Mouse (Mus musculus): ENCODE data around the gene Akap8. TPM values are rescaled to one million over a fixed set of nuclear protein-coding genes. Genes with fewer than 3 reads are reported as not detected.

Akap8 gene
- polyA plus RNA-seq (2015; fragmentation: Nextera tagmentation; extraction: Ambion mirVana): 93.1 and 94.6 TPM in 2 replicates

GRCm38 (mm10) chr17:32320597-32321389, at the start of gene Akap8:
Gene Akap8 (minus strand): TSS chr17:32321238.
- Histone ChIP-seq H3K4me2 (peak within 1 kb of the TSS; percentile 76), H3K36me3 (peaks cover 46% of the 10 kb centered on the region), H3K9ac (peak within 1 kb of the TSS; percentile 82), H3K4me1 (peaks cover 26% of the 10 kb centered on the region), H3K4me3 (peak within 1 kb of the TSS; percentile 94), H3K27me3 (no peaks in the 10 kb centered on the region), H3K27ac (peak within 1 kb of the TSS; percentile 97), H3K9me3 (no peaks in the 10 kb centered on the region)
- ATAC-seq (ENCODE audit: insufficient number of reproducible peaks, low FRiP score, low TSS enrichment, low read depth): peak; percentile 99
- WGBS: under 1% methylated on average over 83 of the region's 83 CpGs

- peak overlapping the region; percentile 33 for H3K4me3 ChIP-seq
- peaks cover 13% of the 10 kb centered on the region for H3K4me1 ChIP-seq
- H3K27ac ChIP-seq: peak overlapping the region; percentile 11; the same call in 1 of the 2 replicates
- no peaks in the 10 kb centered on the region for H3K9me3 ChIP-seq
- H3K27me3 ChIP-seq: no peaks in the 10 kb centered on the region
- WGBS: 18% methylated on average over 12 of the region's 17 CpGs
- no peak for ATAC-seq (ENCODE audit: insufficient number of reproducible peaks, low FRiP score, low TSS enrichment, low read depth)
- no peak overlapping the region for H3K9ac ChIP-seq
- H3K36me3 ChIP-seq: peaks cover 5% of the 10 kb centered on the region; the same call in 1 of the 2 replicates
- H3K4me2 ChIP-seq: peak overlapping the region; percentile 39
These were observed 48.0 kb upstream of the Akap8 start for GRCm38 (mm10) chr17:32368991-32369578.

GRCm38 (mm10) chr17:32367706-32368105, 46.7 kb upstream of the Akap8 start:
- H3K36me3 ChIP-seq: peaks cover 5% of the 10 kb centered on the region; the same call in 1 of the 2 replicates
- H3K4me1 ChIP-seq: peaks cover 22% of the 10 kb centered on the region
- WGBS: 91% methylated on average over 11 of the region's 11 CpGs
- no peak overlapping the region for H3K4me3 ChIP-seq
- H3K9ac ChIP-seq: no peak overlapping the region
- no peaks in the 10 kb centered on the region for H3K27me3 ChIP-seq
- no peak overlapping the region for H3K27ac ChIP-seq
- H3K4me2 ChIP-seq: no peak overlapping the region
- H3K9me3 ChIP-seq: no peaks in the 10 kb centered on the region
- no peak for ATAC-seq (ENCODE audit: insufficient number of reproducible peaks, low FRiP score, low TSS enrichment, low read depth)

GRCm38 (mm10) chr17:32365296-32365695, 44.3 kb upstream of the Akap8 start:
- Histone ChIP-seq H3K4me2 (no peak overlapping the region), H3K36me3 (peaks cover 21% of the 10 kb centered on the region), H3K9ac (no peak overlapping the region), H3K9me3 (no peaks in the 10 kb centered on the region), H3K4me1 (peaks cover 34% of the 10 kb centered on the region), H3K27me3 (no peaks in the 10 kb centered on the region), H3K4me3 (no peak overlapping the region), H3K27ac (peak overlapping the region; percentile 81; the same call in 1 of the 2 replicates)
- 79% methylated on average over 1 of the region's 1 CpGs for WGBS
- no peak for ATAC-seq (ENCODE audit: insufficient number of reproducible peaks, low FRiP score, low TSS enrichment, low read depth)

- H3K9me3 ChIP-seq: no peaks in the 10 kb centered on the region
- peak overlapping the region; percentile 54 for H3K4me2 ChIP-seq
- H3K36me3 ChIP-seq: peaks cover 25% of the 10 kb centered on the region
- peak overlapping the region; percentile 94 for H3K4me3 ChIP-seq
- no peak for ATAC-seq (ENCODE audit: insufficient number of reproducible peaks, low FRiP score, low TSS enrichment, low read depth)
- H3K27ac ChIP-seq: peak overlapping the region; percentile 81
- WGBS: 45% methylated on average over 5 of the region's 5 CpGs
- H3K4me1 ChIP-seq: peaks cover 34% of the 10 kb centered on the region
- H3K27me3 ChIP-seq: no peaks in the 10 kb centered on the region
- H3K9ac ChIP-seq: 0 out of 2 replicates have a peak overlapping the region, but pooled peaks have one; percentile 94
These were observed 43.8 kb upstream of the Akap8 start for GRCm38 (mm10) chr17:32364850-32365249.

GRCm38 (mm10) chr17:32364331-32364730, 43.3 kb upstream of the Akap8 start:
- Histone ChIP-seq H3K36me3 (peaks cover 30% of the 10 kb centered on the region), H3K4me3 (peak overlapping the region; percentile 94), H3K4me2 (peak overlapping the region; percentile 54), H3K9me3 (no peaks in the 10 kb centered on the region), H3K27me3 (no peaks in the 10 kb centered on the region), H3K4me1 (peaks cover 34% of the 10 kb centered on the region), H3K27ac (peak overlapping the region; percentile 81), H3K9ac (peak overlapping the region; percentile 94)
- ATAC-seq (ENCODE audit: insufficient number of reproducible peaks, low FRiP score, low TSS enrichment, low read depth): peak; percentile 88
- under 1% methylated on average over 46 of the region's 47 CpGs for WGBS

GRCm38 (mm10) chr17:32363821-32364301, 42.8 kb upstream of the Akap8 start:
- under 1% methylated on average over 23 of the region's 50 CpGs for WGBS
- 0 out of 2 replicates have a peak, but pooled peaks have one; percentile 20 for ATAC-seq (ENCODE audit: insufficient number of reproducible peaks, low FRiP score, low TSS enrichment, low read depth)
- Histone ChIP-seq H3K27ac (peak overlapping the region; percentile 81), H3K4me2 (peak overlapping the region; percentile 72), H3K9me3 (no peaks in the 10 kb centered on the region), H3K27me3 (no peaks in the 10 kb centered on the region), H3K4me1 (peaks cover 32% of the 10 kb centered on the region), H3K9ac (peak overlapping the region; percentile 94), H3K4me3 (peak overlapping the region; percentile 94), H3K36me3 (peaks cover 35% of the 10 kb centered on the region)

- Histone ChIP-seq H3K9me3 (no peaks in the 10 kb centered on the region), H3K27ac (no peak overlapping the region), H3K27me3 (no peaks in the 10 kb centered on the region), H3K36me3 (peaks cover 47% of the 10 kb centered on the region), H3K4me2 (peak overlapping the region; percentile 72), H3K9ac (no peak overlapping the region), H3K4me3 (0 out of 2 replicates have a peak overlapping the region, but pooled peaks have one; percentile 2), H3K4me1 (peaks cover 31% of the 10 kb centered on the region)
- 80% methylated on average over 4 of the region's 4 CpGs for WGBS
- ATAC-seq (ENCODE audit: insufficient number of reproducible peaks, low FRiP score, low TSS enrichment, low read depth): no peak
These were observed 41.6 kb upstream of the Akap8 start for GRCm38 (mm10) chr17:32362686-32363085.

GRCm38 (mm10) chr17:32359928-32360327, 38.9 kb upstream of the Akap8 start:
- no peak overlapping the region for H3K4me3 ChIP-seq
- WGBS: 87% methylated on average over 16 of the region's 18 CpGs
- ATAC-seq (ENCODE audit: insufficient number of reproducible peaks, low FRiP score, low TSS enrichment, low read depth): 0 out of 2 replicates have a peak, but pooled peaks have one; percentile 5

GRCm38 (mm10) chr17:32358943-32359340, 37.9 kb upstream of the Akap8 start:
- no peak overlapping the region for H3K4me2 ChIP-seq
- H3K9ac ChIP-seq: no peak overlapping the region
- no peak overlapping the region for H3K27ac ChIP-seq
- H3K9me3 ChIP-seq: no peaks in the 10 kb centered on the region
- no peak for ATAC-seq (ENCODE audit: insufficient number of reproducible peaks, low FRiP score, low TSS enrichment, low read depth)
- H3K4me1 ChIP-seq: peaks cover 26% of the 10 kb centered on the region
- H3K4me3 ChIP-seq: no peak overlapping the region
- 90% methylated on average over 6 of the region's 6 CpGs for WGBS
- no peaks in the 10 kb centered on the region for H3K27me3 ChIP-seq
- H3K36me3 ChIP-seq: peaks cover 79% of the 10 kb centered on the region

More at GRCm38 (mm10) chr17:32359928-32360327, 38.9 kb upstream of the Akap8 start:
- Histone ChIP-seq H3K9ac (no peak overlapping the region), H3K27me3 (no peaks in the 10 kb centered on the region), H3K27ac (no peak overlapping the region), H3K36me3 (peaks cover 70% of the 10 kb centered on the region), H3K4me2 (no peak overlapping the region), H3K4me1 (peaks cover 27% of the 10 kb centered on the region), H3K9me3 (no peaks in the 10 kb centered on the region)

GRCm38 (mm10) chr17:32358192-32358942, 37.3 kb upstream of the Akap8 start:
- WGBS: 91% methylated on average over 7 of the region's 7 CpGs
- Histone ChIP-seq H3K9me3 (no peaks in the 10 kb centered on the region), H3K27ac (no peak overlapping the region), H3K4me2 (no peak overlapping the region), H3K4me1 (peaks cover 24% of the 10 kb centered on the region), H3K36me3 (peaks cover 82% of the 10 kb centered on the region), H3K9ac (no peak overlapping the region), H3K4me3 (no peak overlapping the region), H3K27me3 (no peaks in the 10 kb centered on the region)
- no peak for ATAC-seq (ENCODE audit: insufficient number of reproducible peaks, low FRiP score, low TSS enrichment, low read depth)

All from limb, embryonic 15.5 days (tissue).